Mouse (Mus musculus) gastrocnemius, adult 18-20 months (tissue): ENCODE results near the gene Cyb5d1. TPM values are rescaled to one million over a fixed set of nuclear protein-coding genes. Genes with fewer than 3 reads are reported as not detected.
"Not testable (repeated sequence)": the region's sequence is repeated elsewhere in the genome, so short reads cannot be mapped to it uniquely, and the experiment has no call there.

Source experiments
- DNase-seq: peaks from one replicate; pipeline ENCODE4 v3.0.0; 2021; ENCODE audit warnings: low spot score
- total RNA-seq, 2 experiments: library from RNA; stranded (reverse); gene quantifications; 2 replicates each; pipeline ENCODE4 v1.2.3; 2021

Gene Cyb5d1
- total RNA-seq, 2 experiments from 2014 or later: 29.3 to 33.0 TPM

DNA sequence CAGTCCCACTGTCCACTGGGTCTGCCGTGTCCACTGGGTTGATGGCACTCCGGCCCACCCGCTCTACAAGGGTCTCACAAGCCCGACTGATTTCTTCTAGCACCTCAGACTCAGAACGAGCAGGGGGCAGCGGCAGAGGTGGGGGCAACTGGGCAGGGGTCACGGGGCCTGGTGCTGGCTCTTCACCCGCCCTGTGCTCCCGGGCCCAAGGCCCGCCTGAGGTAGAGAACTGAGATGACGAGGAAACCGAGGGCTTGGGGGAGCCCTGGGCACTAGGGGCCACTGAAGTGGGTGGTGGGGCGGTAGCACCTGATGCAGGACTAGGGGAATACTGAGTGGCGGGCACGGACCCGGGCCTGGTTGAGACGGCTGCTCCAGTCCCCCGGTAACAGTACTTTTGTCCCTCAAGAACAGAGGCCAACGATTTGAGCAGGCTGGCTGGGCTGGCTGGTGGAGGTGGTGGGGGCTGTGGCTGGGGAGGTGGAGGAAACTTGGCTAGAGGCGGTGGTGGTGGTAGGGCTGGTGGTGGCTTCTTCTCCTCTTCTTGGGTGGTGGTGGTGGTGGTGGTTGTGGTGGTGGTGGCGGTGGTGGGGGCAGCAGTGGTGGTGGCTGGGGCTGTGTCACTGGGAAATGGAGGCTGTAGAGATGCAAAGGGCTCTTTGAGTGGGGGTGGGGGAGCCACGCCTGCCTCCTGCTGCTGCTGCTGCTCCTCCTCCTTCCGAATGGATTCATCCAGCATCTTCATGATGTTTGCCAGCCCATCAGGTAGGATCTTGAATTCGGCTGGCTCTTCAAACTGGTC lies 9.4 kb upstream of the Cyb5d1 start:
- no peak for DNase-seq

DNA sequence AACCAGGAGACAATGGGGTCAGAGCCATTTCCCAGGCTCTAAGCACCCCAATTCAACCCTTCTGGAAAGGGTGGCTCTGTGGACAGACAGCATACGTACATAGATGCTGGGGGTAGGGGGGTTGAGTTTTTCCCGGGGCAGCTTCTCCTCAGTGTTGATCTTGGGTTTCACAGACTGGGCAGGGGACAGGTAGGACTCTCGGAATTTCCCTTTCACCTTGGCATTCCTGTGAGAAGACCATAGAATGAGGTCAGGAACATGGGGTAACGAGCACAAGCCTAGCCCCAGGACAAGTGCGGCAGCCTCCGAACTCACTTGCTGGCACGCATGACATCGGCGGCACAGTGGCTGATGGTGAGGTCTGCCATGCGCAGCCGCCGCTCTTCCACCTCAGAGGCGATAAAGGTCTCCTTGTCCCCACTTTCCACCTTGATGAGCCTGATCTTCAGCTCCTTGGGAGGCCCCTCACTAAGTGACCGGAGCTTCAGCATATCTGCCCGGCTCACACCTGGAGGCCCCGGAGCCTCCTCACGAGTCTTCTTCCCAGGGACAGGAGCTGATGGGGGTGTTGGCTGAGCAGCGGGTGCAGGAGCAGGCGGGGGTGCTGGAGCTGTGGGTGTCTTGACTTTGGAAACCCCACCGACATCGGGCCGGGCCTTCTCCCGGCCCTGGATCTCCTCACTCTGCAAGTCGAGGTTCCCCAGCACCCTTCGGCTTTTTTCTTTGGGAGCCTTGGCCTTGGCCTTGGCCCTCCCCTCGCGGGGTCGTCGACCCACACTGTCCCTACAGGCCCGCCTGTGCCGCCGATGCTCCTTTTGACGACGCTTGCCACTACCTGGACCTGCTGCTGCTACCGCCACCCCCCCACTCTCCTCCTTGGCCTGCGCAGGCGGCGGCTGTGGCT lies 8.5 kb upstream of the Cyb5d1 start:
- peak; percentile 5 for DNase-seq

DNA sequence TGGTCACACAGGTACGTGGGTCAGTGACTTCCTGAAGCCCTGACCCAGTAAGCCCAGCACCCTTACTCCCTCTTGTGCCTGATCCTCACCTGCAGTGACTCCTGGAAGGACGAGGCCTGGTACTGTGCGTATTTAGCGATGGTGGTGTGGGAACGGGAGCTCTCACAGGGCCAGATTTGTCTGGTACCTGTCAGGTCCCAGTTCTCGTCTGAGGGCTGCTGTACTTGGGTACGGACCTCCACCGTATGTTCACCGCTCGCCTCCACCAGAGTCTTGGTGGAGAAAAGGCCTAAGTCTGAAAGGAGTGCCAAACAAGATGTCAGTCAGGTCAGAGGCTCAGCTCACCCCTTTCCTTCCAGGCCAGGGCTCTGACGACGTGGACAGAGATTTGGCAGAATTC lies 6.6 kb upstream of the Cyb5d1 start:
- peak; percentile 10 for DNase-seq

DNA sequence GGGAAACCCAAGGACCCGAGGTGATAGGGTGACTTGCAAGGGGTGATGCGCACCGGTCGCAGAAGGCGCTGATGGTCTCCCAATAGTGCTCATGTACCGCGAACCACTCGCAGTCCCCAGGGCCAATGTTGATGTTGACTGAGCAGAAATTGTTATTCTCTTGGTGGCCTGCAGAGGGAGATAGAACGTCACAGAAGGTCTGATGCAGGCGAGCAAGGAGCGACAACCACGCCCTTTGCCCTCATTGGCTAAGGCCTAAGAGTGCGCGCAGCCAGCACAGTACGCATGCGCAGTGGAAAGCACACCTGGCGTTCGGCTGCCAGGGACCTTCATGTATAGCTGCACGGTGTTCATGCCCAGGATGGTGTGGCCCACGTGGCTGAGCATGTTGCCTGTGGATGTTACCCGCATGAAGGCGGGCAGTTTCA lies 5.8 kb upstream of the Cyb5d1 start:
- DNase-seq: peak; percentile 92

DNA sequence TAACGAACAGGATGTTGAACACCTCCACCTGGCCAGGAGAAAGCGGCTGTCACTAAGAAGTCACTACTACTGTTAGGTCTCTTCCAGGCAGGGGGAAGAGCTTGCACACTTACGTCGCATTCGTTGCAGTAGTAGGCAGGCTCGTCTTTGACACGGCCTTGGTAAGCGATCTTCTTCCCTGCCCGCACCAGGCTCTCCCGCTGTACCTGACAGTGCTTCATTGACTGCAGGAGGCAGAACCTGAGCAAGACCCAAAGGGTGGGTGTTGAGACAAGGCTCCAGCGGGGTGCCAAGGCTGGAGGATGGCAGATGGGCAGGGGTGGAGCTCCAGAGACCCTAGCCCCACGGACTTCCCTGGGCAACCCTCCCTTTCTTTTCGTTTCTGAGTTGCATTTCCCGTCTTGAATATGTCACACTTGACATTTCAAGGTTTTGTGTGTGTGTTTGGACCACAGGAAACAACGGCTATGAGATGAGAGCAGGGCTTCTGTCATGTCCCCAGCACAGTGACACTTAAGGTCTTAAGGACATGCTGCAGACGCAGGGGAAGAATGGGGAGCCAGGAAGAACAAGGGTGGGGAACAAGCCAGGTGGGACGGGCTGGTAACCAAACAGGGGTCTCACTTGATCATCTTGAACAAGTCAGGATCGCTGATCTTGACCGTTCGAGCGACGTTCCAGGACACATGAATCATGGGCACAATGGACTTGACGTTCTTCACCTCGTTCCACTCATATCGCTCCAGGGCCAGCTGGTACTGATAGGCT lies 4.8 kb upstream of the Cyb5d1 start:
- no peak for DNase-seq

DNA sequence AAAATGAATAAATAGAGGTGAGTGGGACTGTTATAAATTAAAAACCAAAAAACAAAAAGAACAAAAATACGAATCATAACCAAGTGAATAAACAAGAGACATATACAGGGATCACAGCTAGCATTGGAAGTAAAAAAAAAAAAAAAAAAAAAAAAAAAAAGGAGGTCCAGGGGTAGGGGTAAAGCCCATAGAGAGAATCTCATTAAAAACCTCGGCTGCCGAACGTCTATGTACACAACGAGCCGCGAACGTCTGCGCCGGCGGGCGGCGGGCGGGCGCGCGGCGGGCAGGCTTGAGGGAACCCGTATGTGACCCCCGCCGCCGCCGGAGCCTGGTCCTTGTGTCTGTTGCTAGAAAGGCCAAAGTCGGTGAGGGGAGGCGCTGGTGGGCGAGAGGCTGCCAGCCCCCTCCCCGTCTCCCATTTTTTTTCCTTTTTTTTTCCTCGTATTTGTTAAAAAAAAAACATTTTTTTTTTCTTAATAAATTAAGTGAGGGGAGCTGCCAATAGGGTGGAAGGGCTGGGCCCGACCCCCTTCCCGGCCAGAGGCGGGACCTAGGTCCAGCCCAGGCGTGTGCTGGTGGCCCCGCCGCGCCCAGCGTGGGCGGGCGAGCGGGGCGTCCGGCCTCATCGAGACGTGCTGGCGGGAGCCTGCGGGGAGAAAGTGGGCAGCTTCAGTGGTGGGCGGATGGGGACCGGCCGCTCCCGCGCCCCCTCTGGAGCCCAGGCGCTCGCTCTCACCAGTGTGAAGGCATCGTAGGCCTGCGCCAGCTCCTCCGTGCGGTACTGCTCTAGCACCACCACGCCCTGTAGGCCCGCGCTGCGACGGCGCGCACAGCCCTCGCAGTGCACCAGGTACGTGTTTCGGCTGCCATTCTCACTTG lies 4.0 kb upstream of the Cyb5d1 start:
- DNase-seq: no peak

DNA sequence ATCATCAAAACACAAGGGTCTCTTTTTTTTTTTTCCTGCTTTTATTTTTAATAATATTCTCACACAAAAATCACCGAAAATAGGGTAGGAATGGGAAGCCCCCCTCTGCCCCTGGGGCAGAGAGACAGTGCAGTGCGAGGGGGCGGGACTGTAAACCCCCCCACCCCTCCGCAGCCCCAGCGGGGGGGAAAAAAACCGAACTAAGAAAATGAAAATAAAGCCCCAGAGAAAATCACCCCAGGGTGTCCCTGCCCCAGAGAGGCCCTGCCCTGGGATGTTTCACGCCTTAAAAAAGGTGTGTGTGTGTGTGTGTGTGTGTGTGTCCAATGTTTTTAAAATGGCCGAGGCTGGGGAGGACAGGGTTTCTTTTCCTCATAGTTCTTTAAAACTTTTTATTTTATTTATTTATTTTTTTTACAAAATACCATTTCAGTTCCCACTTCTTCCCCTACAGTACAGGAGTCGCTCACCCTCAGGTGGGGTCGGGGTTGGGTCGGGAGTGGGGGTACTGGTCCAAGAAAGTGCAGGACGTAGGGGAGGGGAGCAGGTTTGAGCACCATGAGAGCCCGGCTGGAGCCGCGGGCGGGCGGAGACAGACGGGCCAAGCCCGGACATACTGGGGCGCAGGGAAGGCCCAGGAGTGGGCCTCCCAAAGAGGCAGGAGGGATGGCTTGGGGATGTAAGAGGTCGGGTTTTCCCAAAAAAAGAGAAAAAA lies 3.2 kb upstream of the Cyb5d1 start:
- no peak for DNase-seq

DNA sequence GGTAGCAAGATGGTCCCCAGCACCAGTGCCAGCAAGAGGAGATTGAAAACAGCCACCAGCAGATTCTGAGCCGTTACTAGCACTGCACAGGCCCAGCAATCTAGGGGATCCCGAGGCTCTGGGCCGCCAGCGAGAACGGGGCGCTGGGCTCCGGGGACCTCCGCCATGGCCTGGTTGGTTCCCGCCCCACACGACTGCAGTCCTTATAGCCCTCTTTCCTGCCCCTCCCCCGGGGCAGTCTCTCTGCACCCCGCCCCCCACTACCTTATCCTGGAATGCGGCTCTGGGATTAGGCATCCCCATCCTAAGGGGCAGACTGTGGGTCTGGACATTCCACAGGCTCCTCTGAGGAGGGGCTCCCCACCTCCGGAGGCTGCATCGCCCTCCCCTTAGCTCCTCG lies 2.6 kb upstream of the Cyb5d1 start, which contains the start of gene Tmem88:
Gene Tmem88 (minus strand): TSS at position 176 of the 400 bp plus-strand sequence.
- no peak for DNase-seq

DNA sequence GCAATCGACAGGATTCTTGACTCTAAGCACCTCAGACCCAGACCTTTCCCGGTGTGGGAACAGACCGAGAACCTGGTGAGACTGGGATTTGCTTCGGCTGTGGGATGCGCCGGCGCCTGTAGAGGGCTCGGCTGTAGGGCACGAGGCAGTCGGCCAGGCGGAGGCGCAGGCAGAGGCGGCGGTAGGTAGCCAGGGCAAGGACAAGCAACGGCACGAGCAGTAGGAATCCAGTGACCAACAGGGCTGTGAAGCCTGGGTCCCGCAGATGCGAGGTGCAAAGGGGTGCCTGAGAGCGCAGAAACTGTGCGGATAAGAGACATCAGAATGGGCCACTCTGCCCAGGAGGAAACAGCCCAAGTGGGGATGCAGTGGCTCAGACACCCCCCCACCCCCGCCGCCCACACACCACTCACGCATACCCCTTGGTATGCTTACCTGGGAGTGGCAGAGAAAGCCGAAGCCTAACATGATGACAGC lies 2.2 kb upstream of the Cyb5d1 start:
- DNase-seq: peak; percentile 1

DNA sequence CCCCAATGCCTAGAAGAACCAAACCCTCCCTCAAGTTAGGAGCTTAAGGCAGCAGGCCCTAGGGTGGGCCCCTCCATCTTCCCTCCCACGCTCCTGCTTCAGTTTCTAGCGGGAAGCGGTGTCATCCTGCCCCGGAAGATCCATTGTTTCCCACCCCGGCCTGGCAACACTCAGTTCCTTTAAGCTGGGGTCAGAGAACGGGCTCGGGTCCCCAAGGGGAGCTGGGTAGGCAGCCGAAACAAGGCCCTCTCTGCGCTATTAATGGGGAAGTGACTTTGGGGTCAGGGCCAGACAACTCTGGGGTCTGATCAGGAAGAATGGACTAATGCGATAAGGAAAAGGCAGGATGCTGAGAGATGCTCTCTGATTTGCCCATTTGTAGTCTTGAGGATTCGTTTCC lies 1.3 kb upstream of the Cyb5d1 start:
- peak; percentile 40 for DNase-seq

DNA sequence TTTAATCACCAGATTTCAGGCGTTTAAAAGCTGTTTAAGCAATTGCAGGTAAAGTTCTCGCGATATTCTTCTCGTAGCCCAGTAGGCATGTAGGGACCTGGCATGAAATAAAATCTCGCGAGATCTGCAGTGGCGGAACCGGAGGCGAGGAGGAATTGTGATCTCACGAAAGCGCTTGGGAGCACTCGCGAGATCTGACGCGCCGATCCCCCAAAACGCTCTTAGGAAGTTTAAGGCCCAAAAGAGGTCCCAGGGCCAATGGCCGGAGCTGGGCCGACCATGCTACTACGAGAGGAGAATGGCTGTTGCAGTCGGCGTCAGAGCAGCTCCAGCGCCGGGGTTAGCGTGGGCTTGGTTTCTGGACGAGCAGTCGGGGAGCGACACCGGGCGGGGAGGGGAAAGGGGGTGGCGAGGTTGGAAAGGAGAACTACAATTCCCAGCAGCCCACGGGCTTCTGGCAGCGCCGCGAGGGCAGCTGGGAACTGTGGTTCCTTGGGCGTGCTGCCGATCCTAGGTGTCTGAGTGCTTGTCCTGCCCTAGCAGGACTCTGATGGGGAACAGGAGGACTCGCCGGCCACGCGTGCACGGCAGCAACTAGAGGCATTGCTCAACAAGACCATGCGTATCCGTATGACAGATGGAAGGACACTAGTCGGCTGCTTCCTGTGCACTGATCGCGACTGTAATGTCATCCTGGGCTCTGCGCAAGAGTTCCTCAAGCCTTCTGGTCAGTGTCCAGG lies 373 bp upstream of the Cyb5d1 start:
- peak; percentile 98 for DNase-seq

DNA sequence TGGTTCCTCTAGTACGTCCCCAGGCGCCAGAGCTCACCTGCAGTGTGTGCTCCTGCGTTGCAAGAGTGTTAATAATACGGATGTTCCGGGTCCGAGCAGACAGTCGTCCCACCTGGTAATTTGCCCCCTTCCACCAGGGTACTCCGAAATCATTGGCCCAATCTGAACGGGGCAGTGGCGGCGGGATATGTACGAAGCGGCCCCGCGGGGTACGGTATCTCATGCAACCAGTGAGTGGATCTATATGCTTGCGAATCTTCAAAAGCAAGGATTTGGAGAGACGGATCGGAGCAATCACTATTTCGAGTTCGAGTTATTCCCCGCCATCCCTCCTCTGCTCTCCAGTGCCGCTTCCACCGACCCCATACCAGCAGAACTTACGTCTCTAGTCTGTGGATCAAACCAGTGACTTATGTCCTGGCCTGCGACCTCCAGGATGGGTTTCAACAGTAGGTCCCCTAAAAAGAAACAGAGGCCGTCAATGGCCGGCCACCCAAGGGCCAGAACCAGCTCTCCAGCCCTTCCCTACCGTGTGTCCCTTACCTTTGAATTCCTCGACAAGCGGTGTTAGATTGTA lies 752 bp downstream of the Cyb5d1 start:
- not testable (repeated sequence) for DNase-seq

DNA sequence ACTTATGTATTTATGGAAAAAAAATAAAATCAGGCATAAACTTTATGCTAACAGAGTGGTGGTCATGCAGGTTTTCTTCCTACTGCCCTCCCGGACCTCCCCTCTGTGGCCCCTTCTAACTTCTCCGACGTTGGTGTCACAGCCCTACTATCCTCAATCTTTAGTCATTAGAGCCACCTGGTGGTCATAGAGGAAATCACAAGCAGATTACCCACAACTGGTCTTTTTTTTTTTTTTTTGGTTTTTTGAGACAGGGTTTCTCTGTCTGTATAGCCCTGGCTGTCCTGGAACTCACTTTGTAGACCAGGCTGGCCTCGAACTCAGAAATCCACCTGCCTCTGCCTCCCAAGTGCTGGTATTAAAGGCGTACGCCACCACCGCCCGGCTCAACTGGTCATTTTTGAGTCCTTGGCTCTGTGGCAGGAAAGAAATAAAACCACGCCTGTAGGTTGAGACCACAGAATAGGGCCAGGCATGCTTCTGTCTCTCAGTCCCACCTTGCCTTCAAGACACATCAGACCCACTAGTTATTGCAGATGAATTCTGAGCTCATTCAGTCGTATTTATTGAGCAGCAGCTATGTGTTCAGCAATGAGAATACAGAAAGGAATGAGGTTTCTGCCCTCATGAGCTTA lies 4.9 kb downstream of the Cyb5d1 start:
- peak; percentile 78 for DNase-seq

DNA sequence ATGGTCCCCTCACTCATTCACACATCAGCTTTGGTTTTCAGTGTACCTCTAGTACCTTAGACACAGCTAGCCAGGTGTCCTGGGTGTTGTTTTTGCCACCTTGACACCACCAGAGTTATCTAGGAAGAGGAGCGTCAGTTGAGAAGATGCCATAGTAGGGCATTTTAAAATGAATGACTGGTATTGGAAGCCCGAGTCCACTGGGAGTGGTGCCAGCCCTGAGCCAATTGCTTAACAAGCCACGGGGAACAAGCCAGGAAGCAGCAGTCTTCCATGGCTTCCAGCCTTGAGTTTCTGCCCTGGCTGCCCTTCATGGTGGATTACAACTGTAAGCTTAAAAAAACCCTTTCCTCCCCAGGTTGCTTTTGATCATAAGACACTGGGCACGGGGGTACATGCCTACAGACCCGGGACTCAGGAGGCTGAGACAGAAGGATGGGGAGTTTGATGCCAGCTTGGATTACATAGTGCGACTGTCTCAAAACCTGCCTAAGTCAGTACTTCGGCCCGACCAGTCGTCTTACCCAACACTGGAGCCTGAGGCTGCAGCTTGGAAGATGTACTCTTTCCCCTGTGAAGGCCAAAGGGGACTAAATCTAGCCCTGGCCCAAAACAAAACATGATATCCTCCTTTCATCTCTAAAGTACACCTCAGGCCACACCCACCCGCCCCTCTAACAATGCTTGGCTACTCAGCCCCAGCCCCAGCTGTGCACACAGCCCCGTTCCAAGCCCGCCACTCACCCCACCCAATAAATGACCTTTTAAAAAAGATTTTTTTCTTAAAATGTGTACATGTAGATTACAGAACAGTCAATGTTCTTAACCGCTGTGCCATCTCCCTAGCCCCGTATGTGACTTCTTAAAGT lies 5.7 kb downstream of the Cyb5d1 start:
- DNase-seq: peak; percentile 37

DNA sequence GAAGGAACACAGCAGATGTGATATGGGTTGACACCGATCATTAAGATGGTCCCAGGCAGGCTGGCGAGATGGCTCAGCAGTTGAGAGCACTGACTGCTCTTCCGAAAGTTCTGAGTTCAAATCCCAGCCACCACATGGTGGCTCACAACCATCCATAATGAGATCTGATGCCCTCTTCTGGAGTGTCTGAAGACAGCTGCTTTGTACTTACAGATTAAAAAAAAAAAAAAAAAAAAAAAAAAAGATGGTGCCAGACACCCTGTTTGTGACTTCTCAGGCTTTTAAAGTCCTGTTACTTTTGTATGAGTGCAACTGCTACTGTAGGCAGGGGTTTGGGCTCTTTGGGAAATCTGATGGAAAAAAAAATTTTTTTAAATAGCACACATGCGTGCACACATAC lies 6.8 kb downstream of the Cyb5d1 start:
- no peak for DNase-seq

DNA sequence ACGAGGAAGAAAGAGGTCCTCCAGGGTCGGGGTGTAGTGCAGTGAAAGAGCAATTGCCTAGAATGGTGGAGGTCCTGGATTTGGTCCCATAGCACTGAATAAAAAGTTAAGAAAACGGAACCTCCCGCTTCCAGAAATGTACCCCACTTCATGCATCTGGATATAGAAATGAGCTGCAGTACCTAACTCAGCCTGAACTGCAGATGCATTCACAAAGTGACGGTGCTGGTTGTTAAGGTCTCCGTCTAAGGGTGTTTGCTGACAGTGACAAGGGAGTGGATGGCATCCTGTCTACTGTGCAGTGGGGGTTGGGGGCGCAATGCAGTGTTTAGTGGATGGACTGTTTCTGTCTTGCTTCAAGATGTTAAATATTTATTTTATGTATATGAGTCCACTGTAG lies 8.7 kb downstream of the Cyb5d1 start:
- DNase-seq: no peak

DNA sequence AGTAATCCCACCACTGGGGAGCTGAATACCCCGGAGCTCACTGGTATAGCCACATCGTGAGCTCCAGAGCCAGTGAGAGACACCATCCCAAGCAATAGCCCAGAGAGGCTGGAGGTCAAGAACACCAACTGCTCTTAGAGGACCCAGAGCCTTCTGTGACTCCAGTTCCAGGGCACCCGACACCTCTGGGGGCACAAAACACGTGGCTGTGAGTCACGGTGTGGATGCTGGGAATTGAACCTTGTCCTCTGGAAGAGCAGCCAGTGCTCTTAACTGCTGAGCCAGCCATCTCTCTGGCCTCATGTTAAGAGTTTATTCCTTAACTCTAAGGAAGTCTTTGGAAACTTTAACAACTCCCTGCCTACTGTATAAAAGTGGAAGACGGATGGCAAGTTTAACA lies 10.5 kb downstream of the Cyb5d1 start:
- no peak for DNase-seq
